Mouse (Mus musculus) adrenal gland (tissue): ENCODE measurements around the gene Akt1.

Experiments used
- intact Hi-C: fragments of 180-260 bp; cut with DNase I; formaldehyde crosslinking; loops from one replicate; pipeline ENCODE4 v1.15.1; 2025

The Akt1 gene

DNA sequence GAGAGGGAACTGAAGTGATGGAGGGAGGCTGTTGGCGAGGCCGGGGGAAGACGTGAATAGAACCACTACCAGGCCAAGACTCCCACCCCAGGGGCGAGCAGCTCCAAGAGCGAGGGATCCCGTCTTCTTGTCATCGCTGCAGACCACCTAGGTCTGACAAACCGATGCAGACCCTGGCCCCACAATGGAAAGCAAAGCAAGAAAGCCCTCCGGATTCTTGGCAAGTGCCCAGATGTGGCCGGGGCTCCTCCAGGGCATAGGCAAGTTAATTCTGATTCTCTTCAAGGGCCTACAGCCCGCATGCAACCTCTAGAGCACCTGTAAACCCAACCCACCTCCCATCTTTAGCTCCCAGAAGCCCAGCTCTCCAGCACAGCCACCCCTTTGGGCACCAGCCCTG lies 11.4 kb downstream of the Akt1 start:
- intact Hi-C loops = no loop called here

DNA sequence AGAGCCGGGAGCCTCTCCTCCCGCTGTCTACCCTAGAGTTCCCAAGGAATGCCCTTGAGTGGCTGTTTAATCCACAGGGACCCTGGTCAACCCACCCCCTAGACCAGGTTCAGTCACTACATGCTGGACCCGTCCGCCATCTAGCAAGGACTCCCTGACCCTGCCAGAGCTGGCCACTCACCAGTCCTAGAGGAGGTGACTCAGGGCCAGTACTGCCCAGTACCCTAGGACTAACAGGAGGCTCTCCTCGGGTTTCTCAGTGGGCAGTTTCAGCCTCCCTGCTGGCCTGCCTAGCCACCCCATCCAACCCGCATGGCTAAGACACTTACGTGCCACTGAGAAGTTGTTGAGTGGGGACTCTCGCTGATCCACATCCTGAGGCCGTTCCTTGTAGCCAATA lies 12.8 kb downstream of the Akt1 start:
- intact Hi-C loops = no loop called here

DNA sequence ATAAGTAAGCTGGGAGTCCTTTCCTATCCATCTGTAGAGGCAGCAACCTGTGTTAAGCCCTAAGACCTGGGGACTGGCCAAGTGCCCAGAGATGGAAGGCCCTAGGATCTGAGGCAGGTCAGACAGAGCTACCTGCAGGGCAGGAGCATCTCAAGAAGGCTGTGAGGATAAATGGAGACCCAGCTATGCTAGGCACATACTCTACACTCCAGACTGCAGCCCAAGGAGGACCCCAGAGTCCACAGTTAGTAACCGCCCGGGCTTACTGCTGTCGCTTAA lies 13.4 kb downstream of the Akt1 start:
- intact Hi-C loops = no loop called here

DNA sequence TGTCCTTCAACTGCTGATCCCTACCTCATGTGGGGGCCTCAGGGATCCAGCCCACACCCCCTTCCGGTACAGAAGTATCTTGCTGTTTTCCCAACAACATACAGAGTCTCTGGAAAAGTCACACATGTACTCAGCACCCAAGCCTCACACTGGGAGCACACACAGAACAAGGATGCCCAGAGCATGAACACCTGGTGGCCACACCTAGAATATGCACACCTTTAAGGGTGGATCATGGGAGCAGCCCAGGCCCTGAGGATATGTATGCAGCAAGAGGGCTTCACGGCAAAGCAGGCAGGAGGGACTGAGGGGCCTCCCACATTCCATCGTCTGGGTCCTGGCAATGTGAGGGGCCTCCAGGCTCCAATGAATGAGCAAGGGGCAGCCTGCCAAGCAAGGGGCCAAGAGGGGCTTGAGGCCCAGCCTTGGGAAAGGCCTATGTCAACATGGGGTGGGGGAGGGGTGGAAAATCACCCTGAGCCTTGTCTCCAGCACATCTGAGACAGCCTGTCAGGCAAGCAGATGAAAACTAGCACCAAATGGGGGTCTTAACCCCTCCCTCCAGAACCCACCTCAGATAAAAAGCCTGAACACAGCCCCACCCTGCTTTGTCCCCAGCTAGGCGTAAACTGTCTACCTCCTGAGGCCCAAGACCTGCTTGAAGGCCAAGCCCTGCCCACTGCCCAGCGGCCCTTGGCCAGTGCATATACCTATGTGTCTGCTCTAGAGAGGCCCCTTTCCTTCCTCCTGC lies 13.9 kb downstream of the Akt1 start:
- intact Hi-C loops = no loop called here

DNA sequence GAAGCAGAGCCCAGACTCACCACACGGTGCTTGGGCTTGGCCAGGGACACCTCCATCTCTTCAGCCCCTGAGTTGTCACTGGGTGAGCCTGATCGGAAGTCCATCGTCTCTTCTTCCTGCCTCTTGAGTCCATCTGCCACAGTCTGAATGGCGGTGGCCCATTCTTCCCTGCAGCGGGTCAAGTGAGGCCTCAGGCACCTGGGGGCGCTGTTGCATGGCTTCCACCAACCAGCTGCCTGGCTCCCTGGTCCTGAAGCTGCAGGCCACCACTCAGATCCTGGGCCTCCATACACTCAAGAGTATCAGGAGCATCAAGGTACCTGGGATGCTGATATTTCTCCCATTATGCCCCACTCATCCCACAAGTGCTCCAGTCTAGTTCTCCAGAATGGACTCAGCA lies 15.6 kb downstream of the Akt1 start:
- intact Hi-C loops = no loop called here

DNA sequence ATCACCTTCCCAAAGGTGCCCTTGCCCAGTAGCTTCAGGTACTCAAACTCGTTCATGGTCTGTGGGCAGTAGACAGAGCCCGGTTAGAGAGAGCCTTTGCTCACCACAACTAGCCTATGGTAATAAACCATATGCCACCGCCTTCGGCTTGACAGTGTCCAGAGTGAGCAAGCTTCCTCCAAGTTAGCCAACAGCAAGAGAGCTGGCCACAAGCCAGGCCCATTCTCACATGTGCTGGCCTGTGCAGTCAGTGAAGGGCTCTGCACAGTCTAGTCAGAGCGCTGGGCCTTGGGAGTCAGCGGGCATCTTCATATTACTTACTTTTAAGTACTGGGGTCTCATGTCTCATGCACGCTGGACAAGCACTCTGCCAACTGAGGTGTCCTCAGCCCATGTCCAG lies 16.1 kb downstream of the Akt1 start:
- intact Hi-C loops = no loop called here

DNA sequence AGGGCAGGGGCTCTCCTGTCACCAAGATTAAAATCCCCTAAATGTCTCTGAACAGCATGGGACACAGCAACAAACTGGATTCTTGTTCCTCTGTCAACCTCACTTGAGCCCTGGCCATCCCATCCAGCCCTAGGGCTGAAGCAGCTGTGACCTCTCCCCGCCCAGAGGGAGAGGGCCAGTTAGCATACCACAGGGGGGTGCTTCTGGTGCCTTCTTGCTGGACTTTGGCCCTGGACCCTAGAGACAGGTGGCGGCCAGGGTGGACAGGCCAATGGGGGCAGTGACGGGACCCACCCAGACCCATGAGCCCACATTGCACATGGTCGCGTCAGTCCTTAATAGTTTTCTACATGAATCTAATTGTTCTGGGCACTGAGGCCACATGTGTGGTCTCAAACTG lies 20.6 kb downstream of the Akt1 start:
- intact Hi-C loops = no loop called here

DNA sequence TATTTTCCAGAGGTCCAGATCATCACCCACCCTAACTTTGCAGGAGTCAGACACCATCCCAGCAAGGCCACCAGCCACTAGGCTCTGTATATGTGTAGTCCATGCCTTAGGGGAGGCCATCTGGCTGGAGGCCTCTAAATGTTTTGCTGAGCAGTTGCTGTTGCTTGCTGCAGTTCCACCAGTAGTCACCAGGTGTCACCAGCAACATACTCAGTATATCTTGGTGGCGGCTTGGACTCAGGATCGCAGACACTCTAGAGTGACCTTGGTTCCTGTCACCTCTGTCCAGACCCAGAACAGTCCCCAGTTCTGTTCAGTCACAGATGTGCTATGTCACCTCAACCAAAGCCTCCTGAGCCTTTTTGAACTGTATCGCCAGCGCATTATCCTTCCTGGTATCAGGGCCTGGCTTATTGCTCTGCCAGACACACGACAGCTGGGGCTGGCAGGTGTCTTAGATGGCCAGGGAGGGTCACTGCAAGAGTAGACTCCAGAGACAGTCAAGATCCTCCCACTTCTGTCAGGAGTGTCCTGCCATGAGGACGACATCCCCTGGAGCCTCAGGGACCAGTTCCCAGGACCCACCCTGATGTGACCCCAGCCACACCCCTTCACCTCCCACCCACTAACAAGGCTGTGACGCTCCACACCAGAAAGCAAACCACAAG lies 21.4 kb downstream of the Akt1 start:
- intact Hi-C loops = loop anchor here (2.0 kb wide), 1 partner anchor 54 kb away; no protein-coding TSS in a partner anchor

DNA sequence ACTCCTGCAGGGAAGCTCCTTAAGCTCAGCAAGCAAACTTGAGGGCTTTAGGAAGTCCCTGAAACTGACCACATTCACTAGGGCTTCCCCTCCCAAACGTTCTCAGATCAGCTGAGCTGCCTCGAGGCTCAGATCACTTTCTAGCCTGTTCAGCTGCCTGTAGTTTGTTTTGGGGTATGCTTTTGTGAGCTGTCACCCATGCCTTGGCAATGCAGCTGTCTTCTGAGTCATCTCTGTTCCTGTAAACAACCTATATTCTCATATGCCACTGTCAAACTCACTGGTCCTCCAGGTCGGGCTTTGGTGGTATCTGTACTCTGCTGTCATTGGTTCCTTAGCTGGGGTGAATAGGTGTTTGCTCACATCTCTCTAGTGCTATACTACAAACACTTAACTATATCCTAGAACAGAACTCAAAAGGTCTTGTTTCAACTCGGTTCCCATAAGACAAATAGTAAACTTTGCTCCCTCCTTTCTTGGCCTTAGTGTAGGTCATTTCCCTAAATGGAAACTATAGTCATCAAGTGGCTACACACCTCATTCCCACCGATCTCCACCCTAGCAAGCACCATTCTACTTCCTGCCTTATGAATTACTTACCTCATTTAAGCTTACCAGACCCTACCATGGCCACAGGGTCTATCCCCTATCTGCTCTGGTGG lies 22.8 kb downstream of the Akt1 start:
- intact Hi-C loops = loop anchor here (2.0 kb wide), 1 partner anchor 55 kb away; no protein-coding TSS in a partner anchor

DNA sequence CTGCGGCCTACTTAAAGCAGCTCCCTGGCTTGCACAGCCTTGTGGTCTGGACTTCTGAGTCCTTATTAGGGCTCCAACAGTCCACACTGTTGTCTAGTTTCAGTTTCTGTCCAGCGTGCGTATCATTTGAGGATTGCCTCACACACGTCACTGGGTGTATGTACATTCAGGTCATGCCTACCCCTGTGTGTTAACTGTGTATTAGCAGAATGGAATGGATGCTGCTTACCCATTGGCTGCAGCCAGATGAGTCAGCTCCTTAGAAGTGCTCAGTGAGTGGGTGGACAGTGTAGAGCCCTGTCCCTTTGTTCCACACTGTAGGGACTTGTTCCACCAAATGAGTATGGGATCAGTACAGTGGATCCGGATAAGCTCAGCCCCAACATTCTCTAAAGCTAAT lies 26.6 kb downstream of the Akt1 start:
- intact Hi-C loops = no loop called here

DNA sequence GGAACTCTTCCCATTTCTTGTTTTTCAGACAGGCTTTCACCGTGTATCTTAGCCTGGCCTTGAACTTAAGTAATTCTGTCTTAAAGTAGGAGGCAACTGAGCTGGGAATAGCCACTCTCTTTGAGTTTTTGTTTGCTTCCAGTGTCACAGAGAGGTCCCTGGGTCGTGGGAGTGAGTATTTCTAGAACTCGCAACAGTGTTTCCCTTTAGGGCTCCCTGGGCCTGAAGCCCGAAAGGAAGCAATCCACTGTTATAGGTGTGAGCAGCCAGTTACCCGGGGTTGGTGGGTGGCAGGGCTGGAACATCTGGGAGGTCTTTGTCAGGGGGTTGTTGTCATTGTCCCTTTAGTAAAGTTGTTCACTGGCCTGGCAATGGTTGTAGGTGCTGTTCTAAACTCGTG lies 28.5 kb downstream of the Akt1 start:
- intact Hi-C loops = no loop called here

DNA sequence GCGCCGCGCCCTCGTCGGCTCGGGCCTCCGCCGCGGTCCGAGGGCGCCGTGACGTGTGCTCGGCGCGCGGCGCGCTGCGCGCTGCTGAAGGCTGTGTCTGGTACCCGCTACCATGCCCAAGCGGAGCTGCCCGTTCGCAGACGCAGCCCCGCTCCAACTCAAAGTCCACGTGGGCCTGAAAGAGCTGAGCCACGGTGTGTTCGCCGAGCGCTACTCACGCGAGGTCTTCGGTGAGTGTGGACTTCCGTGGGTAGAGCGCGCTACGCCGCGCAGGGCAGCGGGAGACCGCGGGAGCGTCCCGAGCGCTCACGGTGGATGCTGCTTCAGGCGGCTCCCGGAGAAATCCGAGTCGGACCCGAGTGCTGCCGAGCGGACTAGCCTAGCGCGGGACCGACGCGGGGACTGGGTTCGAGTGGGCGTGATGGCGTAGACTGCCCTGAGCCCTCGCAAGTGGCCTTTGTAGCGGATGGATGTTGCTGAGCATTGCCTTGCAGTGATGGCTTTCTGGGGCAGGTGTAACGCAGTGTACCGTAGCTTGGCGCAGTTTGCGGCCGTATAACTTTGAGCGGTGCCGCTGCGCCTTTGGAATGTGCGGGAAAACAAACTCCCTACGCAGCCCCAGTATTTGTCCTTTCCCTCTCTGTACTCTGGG lies 29.7 kb downstream of the Akt1 start:
- intact Hi-C loops = no loop called here

DNA sequence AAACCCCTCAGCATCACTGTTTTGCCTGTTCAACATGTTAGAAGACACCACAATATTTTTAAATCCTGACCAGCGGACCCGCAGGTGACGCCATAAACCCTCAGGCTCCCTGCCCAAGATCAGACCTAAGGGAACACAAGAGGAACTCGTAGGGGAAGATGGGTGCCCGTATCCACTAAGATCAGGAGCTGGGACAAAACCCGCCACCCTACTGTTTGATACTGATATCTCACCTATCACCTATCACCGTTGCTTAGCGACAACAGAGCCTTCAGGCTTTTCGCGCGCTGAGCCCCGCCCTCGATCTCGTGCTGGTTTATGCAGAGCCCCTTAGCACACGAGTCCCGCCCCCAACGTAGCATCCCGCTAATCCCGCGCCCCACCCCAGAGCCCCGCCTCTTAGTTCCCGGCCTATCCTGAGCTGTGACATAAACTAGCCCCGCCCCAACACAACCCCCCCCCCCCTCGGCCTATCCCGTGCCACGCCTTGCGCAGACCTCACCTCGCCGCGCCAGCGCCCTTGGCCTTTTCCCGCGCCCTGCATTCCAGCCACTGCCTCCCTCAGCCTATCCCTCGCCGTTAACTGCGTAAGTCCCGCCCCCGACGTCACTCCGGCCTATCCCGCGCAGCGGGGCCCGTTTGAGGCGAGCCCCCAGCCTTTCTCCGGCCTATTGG lies 30.4 kb downstream of the Akt1 start, which contains the start of gene Siva1:
Siva1 (plus strand) TSS at position 500 of the 675 bp plus-strand sequence.
- intact Hi-C loops = no loop called here

DNA sequence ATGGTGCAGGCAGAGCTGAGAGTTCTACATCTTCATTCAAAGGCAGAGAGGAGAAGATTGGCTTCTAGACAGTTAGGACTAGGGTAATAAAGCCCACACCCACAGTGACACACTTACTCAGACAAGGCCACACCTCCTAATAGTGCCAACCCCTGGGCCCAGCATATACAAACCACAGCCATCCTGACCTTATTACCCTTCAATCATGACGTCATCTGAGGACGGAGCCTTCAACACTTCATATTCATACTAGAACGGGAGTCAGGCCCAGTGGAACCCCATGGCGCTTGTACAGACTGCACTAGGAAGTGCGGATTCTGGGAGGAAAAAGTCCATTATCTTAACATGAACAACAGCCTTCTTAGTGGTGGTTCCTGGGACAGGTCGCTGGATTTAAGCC lies 31.6 kb downstream of the Akt1 start:
- intact Hi-C loops = no loop called here

DNA sequence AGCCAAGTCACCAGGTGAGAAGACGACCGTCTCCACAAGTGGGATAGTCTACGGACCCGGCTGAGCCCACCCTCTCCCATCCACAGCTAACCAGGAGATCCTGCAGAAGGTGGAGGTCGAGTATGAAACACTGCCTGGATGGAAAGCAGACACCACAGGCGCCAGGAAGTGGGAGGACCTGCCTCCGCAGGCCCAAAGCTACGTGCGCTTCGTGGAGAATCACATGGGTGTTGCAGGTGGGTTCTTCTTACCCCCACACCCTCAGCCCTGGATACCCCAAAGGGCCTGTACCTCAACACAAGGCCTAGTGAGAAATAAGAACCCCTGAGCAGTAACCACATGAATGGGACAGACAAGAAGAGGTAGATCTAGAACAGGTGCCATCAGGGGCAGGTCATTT lies 35.2 kb downstream of the Akt1 start:
- intact Hi-C loops = no loop called here

DNA sequence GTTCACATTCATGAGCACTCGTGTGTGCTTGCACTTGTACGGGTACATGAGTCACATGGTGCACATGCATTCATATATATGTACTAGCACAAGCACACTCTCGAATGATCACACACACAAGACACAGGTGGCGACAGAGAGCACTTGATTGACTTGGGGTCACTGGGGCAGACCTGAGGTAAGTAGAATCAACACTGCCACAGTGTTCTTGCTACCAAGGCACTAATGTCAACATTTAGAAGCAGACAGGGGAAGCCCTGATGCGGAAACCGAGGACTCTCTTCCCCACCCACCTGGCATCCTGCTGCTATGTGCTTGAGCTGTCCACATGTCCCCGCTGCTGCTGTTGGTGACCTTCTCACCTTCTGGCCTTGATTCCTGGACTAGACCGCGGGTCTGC lies 41.0 kb downstream of the Akt1 start:
- intact Hi-C loops = no loop called here

DNA sequence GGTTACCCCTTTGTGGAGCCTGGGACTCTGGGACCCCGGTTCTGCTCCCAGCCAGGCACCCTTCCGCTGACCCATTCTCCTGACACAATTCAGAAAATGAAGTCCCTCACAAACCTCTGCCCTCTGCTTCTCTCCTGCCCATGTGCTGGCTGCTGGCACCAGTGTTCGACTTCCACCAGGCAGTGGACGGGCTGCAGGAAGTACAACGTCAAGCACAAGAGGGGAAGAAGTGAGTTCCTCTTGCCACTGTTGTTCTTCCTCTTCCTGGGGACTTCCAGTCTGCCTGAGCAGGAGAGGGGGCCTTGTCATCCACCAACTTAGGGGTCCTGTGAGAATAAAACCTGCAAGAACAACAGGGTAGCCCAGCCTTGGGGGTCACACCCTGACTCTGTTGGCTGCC lies 41.8 kb downstream of the Akt1 start:
- intact Hi-C loops = no loop called here

DNA sequence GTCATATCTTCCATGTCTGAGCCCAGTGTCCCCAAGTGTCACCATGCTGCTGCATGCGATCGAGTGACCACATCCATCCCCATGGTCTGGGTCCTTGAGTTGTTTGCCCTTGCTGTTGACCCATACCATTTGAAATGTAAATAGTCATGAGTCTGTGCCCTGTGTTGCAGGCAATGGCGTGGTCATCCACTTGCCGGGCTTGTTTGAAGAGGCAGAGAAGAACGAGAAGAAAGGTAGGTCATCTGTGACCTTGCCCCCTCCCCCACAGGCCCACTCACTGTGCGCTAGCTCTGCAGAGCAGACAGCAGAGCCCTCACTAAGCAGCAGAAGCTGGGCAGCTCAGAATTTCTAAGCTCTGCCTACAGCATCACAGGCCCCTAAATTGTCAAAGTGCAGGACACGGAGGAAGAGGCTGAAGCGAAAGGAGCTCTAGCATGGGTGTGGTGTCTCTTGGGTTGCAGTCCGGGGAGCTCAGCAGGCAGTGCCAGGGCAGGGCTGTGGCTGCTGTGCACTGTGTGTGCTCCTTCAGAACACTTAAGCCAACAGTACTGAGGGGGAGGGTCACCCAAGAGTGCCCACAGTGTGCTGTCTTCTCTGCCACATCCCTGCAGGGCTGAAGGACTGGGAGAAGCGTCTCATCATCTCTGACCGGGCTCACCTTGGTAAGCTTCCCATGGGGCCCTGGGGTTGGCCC lies 42.5 kb downstream of the Akt1 start:
- intact Hi-C loops = no loop called here

DNA sequence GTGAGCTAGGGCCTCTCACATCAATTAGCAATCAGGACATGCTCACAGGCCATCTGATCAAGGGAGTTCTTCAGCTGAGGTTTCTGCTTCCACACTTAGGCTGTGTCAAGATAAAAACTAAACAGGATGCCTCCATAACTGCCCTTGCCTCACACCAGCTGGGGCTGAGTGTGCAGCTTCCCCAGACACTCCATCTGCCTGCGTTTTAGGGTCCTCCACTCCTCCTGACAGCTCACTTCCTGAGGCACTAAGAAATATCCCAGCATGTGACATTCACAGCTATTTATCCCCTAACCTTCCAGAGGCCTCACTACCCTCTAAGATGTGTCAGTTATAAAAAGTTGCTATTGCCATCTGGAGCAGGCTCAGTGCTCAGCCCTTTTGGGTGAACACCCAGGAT lies 43.2 kb downstream of the Akt1 start:
- intact Hi-C loops = no loop called here

DNA sequence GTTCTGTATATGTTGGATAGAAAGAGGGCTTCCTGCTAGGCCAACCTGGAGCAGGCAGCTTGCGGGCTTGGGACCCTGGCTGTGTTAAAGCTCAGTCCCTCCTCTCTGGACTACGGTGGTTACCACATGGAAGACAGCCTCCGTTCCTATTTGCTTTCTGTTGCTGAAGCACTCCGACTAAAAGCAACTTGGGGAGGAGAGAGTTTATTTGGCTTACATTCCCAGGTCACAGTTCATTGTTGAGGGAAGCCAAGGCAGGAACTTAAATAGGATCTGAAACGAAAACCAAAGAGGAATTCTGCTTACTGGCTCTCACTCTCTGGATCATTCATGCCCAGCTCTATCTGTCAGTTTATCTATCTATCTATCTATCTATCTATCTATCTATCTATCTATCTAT lies 43.9 kb downstream of the Akt1 start:
- intact Hi-C loops = no loop called here

DNA sequence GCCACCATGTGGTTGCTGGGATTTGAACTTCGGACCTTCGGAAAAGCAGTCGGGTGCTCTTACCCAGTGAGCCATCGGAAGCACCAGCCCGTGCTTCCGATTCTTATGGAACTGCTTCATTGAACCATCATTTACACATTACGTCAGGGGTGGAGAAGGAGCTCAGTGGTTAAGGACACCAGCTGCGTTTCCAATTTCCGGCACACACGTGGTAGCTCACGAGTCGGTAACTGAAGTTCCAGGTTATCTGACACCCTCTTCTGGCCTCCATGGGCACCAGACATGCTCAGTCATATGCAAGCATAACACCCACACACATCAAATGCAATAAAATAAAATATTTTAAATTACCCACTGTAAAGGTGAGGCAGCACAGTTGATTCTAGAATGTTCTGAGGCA lies 44.7 kb downstream of the Akt1 start:
- intact Hi-C loops = no loop called here
